In genomic region chr4:154877864-154878548, GRCm38 (mm10) we compare ENCODE assay signal across 8 mouse cellular contexts. TPM values are rescaled to one million over a fixed set of nuclear protein-coding genes. Genes with fewer than 3 reads are reported as not detected.
DNase-seq lines count a peak whose midpoint lies in the region; ATAC-seq and TF ChIP-seq lines count a peak whose summit lies in the region.

No protein-coding gene starts in this region.

- peak; percentile 89; the same call in 1 of the 2 replicates for ATAC-seq in cerebellum, adult (ENCODE audit: insufficient number of reproducible peaks, low FRiP score, low TSS enrichment)
- ATAC-seq in forebrain, embryonic 13.5 days = peak; percentile 98
- ATAC-seq in neural tube, embryonic 15.5 days (ENCODE audit: low FRiP score) = peak; percentile 97

- no peaks in the 10 kb centered on the region for H3K9me3 ChIP-seq in ES-Bruce4 (replicated peaks; ENCODE audit: control insufficient read depth, insufficient read depth, low read length, poor library complexity, severe bottlenecking)
- no peaks in the 10 kb centered on the region for H3K9me3 ChIP-seq in forebrain, embryonic 13.5 days (replicated peaks)
- H3K9me3 ChIP-seq in neural tube, embryonic 15.5 days (replicated peaks) = no peaks in the 10 kb centered on the region

- no peaks in the 10 kb centered on the region for H3K36me3 ChIP-seq in ES-Bruce4 (ENCODE audit: control insufficient read depth, insufficient read depth, low read length, poor library complexity, severe bottlenecking)
- H3K36me3 ChIP-seq in forebrain, embryonic 13.5 days (ENCODE audit: poor library complexity, severe bottlenecking) = no peaks in the 10 kb centered on the region
- no peaks in the 10 kb centered on the region for H3K36me3 ChIP-seq in neural tube, embryonic 15.5 days

- peak overlapping the region; percentile 79 for H3K9ac ChIP-seq in ES-Bruce4 (ENCODE audit: low read depth, poor library complexity, severe bottlenecking)
- H3K9ac ChIP-seq in forebrain, embryonic 13.5 days = peak overlapping the region; percentile 63
- peak overlapping the region; percentile 51 for H3K9ac ChIP-seq in neural tube, embryonic 15.5 days (replicated peaks)

- H3K27ac ChIP-seq in ES-Bruce4 (ENCODE audit: insufficient read depth, low read length) = peak overlapping the region; percentile 73
- H3K27ac ChIP-seq in forebrain, embryonic 13.5 days = peak overlapping the region; percentile 69
- peak overlapping the region; percentile 82 for H3K27ac ChIP-seq in neural tube, embryonic 15.5 days (replicated peaks)

- peak; percentile 55; the same call in 1 of the 2 replicates for TF ChIP-seq EP300 in ES-Bruce4 (IDR thresholded peaks at IDR 0.05; ENCODE audit: insufficient read depth, low read depth, low read length)

- peak overlapping the region; percentile 72 for H3K4me3 ChIP-seq in ES-Bruce4 (ENCODE audit: low read depth, low read length)
- peak overlapping the region; percentile 36 for H3K4me3 ChIP-seq in forebrain, embryonic 13.5 days
- H3K4me3 ChIP-seq in neural tube, embryonic 15.5 days (replicated peaks) = peak overlapping the region; percentile 36

- H3K4me2 ChIP-seq in forebrain, embryonic 13.5 days = peak overlapping the region; percentile 61
- H3K4me2 ChIP-seq in neural tube, embryonic 15.5 days = peak overlapping the region; percentile 64

- peak; percentile 56 for TF ChIP-seq POLR2A in ES-Bruce4 (IDR thresholded peaks at IDR 0.05; ENCODE audit: insufficient read depth, low read length)

- H3K4me1 ChIP-seq in ES-Bruce4 (ENCODE audit: control insufficient read depth, insufficient read depth, low read length) = peaks cover 1% of the 10 kb centered on the region
- H3K4me1 ChIP-seq in forebrain, embryonic 13.5 days = peaks cover 11% of the 10 kb centered on the region
- H3K4me1 ChIP-seq in neural tube, embryonic 15.5 days = peaks cover 7% of the 10 kb centered on the region

- peak; percentile 93 to 97 for DNase-seq in heart, postnatal 10 days
- DNase-seq in large intestine, adult 2 months (ENCODE audit: low read depth, low spot score) = peak; percentile 94
- peak; percentile 90 to 93 for DNase-seq in lung, adult 18-20 months
- peak; percentile 88 for DNase-seq in testis, postnatal 14 days (ENCODE audit: low spot score)

- intact Hi-C loops in heart, postnatal 10 days (cut with DNase I) = loop anchor here (1.0 to 5.0 kb wide), 5 partner anchors 29 to 188 kb away; no protein-coding TSS in a partner anchor

- 11% methylated on average over 18 of the region's 18 CpGs for WGBS in forebrain, embryonic 13.5 days
- 9% methylated on average over 18 of the region's 18 CpGs for WGBS in large intestine, adult 2 months
- 11% methylated on average over 18 of the region's 18 CpGs for WGBS in neural tube, embryonic 15.5 days

- no peaks in the 10 kb centered on the region for H3K27me3 ChIP-seq in ES-Bruce4 (ENCODE audit: control insufficient read depth, insufficient read depth, low read length, poor library complexity, severe bottlenecking)
- H3K27me3 ChIP-seq in forebrain, embryonic 13.5 days = peaks cover 13% of the 10 kb centered on the region
- H3K27me3 ChIP-seq in neural tube, embryonic 15.5 days (replicated peaks) = peaks cover 3% of the 10 kb centered on the region

- TF ChIP-seq CTCF in ES-Bruce4 (IDR thresholded peaks at IDR 0.05; ENCODE audit: low read depth, low read length) = peak; percentile 92

RNA-seq across cellular contexts. Expression of gene Mmel1, which starts 8.6 kb away (rescaled TPM):
- 1.4 and 2.0 TPM in 2 replicates for polyA plus RNA-seq in ES-Bruce4 (2011; ENCODE audit: insufficient read depth, insufficient read length, low read depth, missing spikeins)
- polyA plus RNA-seq in forebrain, embryonic 13.5 days (2015; fragmentation: Nextera tagmentation; extraction: Ambion mirVana) = 0.12 and 0.24 TPM in 2 replicates
- under 1 TPM; 0.32 to 0.48 TPM for total RNA-seq in heart, postnatal 10 days (2021)
- polyA plus RNA-seq in large intestine, adult 2 months (2012; rRNA removed) = 0.05 TPM in 1 of 2 replicates, not detected in the other
- 0.75 and 0.84 TPM in 2 replicates for polyA plus RNA-seq in neural tube, embryonic 15.5 days (2015; fragmentation: Nextera tagmentation; extraction: Ambion mirVana)

RNA-seq across cellular contexts. Expression of gene Fam213b, which starts 20.9 kb away (rescaled TPM):
- 11.8 and 13.9 TPM in 2 replicates for polyA plus RNA-seq in ES-Bruce4 (2011; ENCODE audit: insufficient read depth, insufficient read length, low read depth, missing spikeins)
- 29.5 and 34.1 TPM in 2 replicates for polyA plus RNA-seq in forebrain, embryonic 13.5 days (2015; fragmentation: Nextera tagmentation; extraction: Ambion mirVana)
- total RNA-seq in heart, postnatal 10 days (2021) = 10 to 100 TPM; 61.7 to 64.3 TPM
- polyA plus RNA-seq in large intestine, adult 2 months (2012; rRNA removed) = 121 and 158 TPM in 2 replicates
- 68.2 and 79.2 TPM in 2 replicates for polyA plus RNA-seq in neural tube, embryonic 15.5 days (2015; fragmentation: Nextera tagmentation; extraction: Ambion mirVana)

RNA-seq across cellular contexts. Expression of gene Ttc34, which starts 40.7 kb away (rescaled TPM):
- 0.21 TPM in 1 of 2 replicates, not detected in the other for polyA plus RNA-seq in ES-Bruce4 (2011; ENCODE audit: insufficient read depth, insufficient read length, low read depth, missing spikeins)
- polyA plus RNA-seq in forebrain, embryonic 13.5 days (2015; fragmentation: Nextera tagmentation; extraction: Ambion mirVana) = 0.31 and 0.45 TPM in 2 replicates
- under 1 TPM; 0.17 to 0.45 TPM for total RNA-seq in heart, postnatal 10 days (2021)
- polyA plus RNA-seq in large intestine, adult 2 months (2012; rRNA removed) = 0.05 and 0.15 TPM in 2 replicates
- 1.0 and 1.6 TPM in 2 replicates for polyA plus RNA-seq in neural tube, embryonic 15.5 days (2015; fragmentation: Nextera tagmentation; extraction: Ambion mirVana)

RNA-seq across cellular contexts. Expression of gene Tnfrsf14, which starts 50.4 kb away (rescaled TPM):
- not detected in 2 replicates for polyA plus RNA-seq in ES-Bruce4 (2011; ENCODE audit: insufficient read depth, insufficient read length, low read depth, missing spikeins)
- 0.14 and 0.28 TPM in 2 replicates for polyA plus RNA-seq in forebrain, embryonic 13.5 days (2015; fragmentation: Nextera tagmentation; extraction: Ambion mirVana)
- 1 to 10 TPM; 4.1 to 5.7 TPM for total RNA-seq in heart, postnatal 10 days (2021)
- polyA plus RNA-seq in large intestine, adult 2 months (2012; rRNA removed) = 87.7 and 134 TPM in 2 replicates
- polyA plus RNA-seq in neural tube, embryonic 15.5 days (2015; fragmentation: Nextera tagmentation; extraction: Ambion mirVana) = 0.37 and 1.4 TPM in 2 replicates

Comparison
In these comparisons a context has a peak if more than half of its experiments do, and no peak if none do; other contexts are left out.
1. Peak in every context shown above with its lines: DNase-seq, ATAC-seq, H3K4me3 ChIP-seq and H3K27ac ChIP-seq.